Mouse (Mus musculus) forebrain, embryonic 10.5 days (tissue): ENCODE measurements around the gene Tmem123. TPM values are rescaled to one million over a fixed set of nuclear protein-coding genes. Genes with fewer than 3 reads are reported as not detected.

Source experiments
- DNase-seq: peaks from one replicate; pipeline ENCODE4 v3.0.0-alpha.2; 2017; ENCODE audit warnings: low spot score; ENCODE audit errors: extremely low spot score
- H3K27ac ChIP-seq: fragments of 300-500 bp; sonication (generic); 2 replicates; pipeline ENCODE4 v1.5.1; 2016; ENCODE audit warnings: mild to moderate bottlenecking
- H3K27me3 ChIP-seq: fragments of 300-500 bp; sonication (generic); 2 replicates; pipeline ENCODE4 v1.6.1; 2016; ENCODE audit warnings: mild to moderate bottlenecking; ENCODE audit not compliant: poor library complexity, severe bottlenecking
- H3K36me3 ChIP-seq: fragments of 300-500 bp; sonication (generic); replicated peaks from 2 replicates; pipeline ENCODE4 v1.6.1; 2016; ENCODE audit warnings: mild to moderate bottlenecking, moderate library complexity
- H3K4me1 ChIP-seq: fragments of 300-500 bp; sonication (generic); 2 replicates; pipeline ENCODE4 v1.6.1; 2016
- H3K4me3 ChIP-seq: fragments of 300-500 bp; sonication (generic); 2 replicates; pipeline ENCODE4 v1.5.1; 2016; ENCODE audit warnings: mild to moderate bottlenecking, moderate library complexity
- H3K9me3 ChIP-seq: fragments of 300-500 bp; sonication (generic); 2 replicates; pipeline ENCODE4 v1.6.1; 2016; ENCODE audit warnings: mild to moderate bottlenecking, moderate library complexity
- WGBS: fragments of 180-500 bp; shearing (Covaris S2); methylation state at CpG from one replicate; pipeline ENCODE4 v1.1.7; 2016; 5-methylcytosine and 5-hydroxymethylcytosine counted together
- polyA plus RNA-seq: library from polyadenylated mRNA; unstranded; fragments of >200 nt; fragmentation: Nextera tagmentation; extraction: Ambion mirVana; gene quantifications from 2 replicates; pipeline ENCODE4 v1.2.1, GENCODE M21; 2016

Tmem123 gene
- polyA plus RNA-seq, 1 experiment from 2014 or later, result 104 TPM

DNA sequence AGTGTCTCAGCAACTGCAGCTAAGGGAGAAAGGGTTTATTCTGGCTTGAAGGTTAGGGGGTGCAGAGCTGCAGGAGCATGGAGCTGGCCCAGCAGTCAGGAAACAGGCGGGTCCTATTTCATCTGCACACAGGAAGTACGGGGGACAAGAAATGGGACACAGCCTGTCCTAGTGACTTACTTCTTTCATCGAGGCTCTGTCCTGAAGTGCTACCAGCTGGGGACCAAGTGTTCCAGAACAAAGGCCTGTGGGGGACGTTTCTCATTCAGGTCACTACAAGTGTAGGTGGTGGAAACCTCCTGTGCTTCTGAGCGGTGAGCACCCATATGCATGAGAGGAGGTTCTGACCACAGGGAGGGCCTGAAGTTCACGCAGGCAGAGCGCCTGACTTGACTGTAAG is 14.9 kb downstream of the Tmem123 start:
- Histone ChIP-seq H3K4me1 (no peaks in the 10 kb centered on the region), H3K4me3 (no peak overlapping the region), H3K36me3 (peaks cover 55% of the 10 kb centered on the region), H3K9me3 (no peaks in the 10 kb centered on the region), H3K27ac (no peak overlapping the region), H3K27me3 (no peaks in the 10 kb centered on the region)
- 83% methylated on average over 7 of the region's 7 CpGs for WGBS
- DNase-seq, result no peak

DNA sequence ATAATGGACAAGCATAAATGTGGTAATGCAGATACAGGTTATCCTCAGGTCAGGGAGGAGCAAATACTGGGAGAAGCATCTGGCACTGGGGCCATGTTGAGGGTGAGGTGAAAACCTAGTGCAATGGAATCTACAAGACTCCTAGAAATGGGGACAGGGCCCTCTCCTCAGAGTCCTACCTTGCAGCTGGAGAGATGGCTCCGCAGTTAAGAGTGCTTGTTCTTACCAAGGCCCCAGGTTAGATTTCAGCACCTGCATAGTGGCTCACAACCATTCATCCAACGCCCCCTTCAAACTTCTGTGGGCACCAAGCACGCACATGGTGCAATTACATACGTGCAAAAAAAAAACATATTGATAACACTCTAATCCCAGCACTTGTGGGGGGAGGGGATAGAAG is 15.9 kb downstream of the Tmem123 start:
- Histone ChIP-seq H3K27me3 (no peaks in the 10 kb centered on the region), H3K9me3 (no peaks in the 10 kb centered on the region), H3K36me3 (peaks cover 55% of the 10 kb centered on the region), H3K27ac (no peak overlapping the region), H3K4me1 (0 out of 2 replicates have a peak, but pooled peaks cover 6% of the 10 kb centered on the region), H3K4me3 (no peak overlapping the region)
- whole genome bisulfite sequencing, result 92% methylated on average over 4 of the region's 4 CpGs
- no peak for DNase-seq

DNA sequence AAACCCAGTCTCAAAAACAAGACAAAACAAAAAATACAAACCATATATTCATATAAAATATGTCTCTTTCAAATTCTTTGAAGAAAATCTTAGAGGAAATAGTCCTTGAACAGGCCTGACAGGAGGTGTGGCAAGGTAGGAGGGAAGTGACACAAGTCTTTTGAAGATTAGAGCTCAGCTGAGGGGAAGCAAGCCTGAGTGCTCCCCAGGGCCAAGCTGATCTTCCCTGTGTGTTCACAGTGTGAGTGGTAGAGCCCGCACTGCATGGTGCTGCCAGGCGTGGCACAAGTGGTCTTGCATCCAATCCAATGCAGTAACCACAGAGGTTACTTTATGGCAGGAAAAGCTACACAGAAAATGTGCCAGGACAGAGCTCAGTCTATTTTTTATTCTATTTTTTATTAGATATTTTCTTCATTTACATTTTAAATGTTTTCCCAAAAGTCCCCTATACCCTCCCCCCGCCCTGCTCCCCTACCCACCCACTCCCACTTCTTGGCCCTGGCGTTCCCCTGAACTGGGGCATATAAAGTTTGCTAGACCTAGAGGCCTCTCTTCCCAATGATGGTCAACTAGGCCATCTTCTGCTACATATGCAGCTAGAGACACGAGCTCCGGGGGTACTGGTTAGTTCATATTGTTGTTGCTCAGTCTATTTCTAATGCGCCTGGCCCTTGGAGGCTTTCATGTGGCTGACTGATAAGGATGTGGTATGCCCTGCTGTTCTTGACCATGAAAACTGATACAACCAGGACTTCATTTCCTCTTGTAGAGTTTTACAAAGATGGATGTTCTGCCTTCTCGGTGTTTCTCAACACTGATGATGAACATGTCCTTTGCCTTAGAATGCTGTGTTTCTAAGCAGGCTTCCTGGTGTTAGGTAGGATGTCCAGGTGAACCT is 16.7 kb downstream of the Tmem123 start:
- H3K4me1 ChIP-seq, result 0 out of 2 replicates have a peak, but pooled peaks cover 7% of the 10 kb centered on the region
- no peak overlapping the region for H3K27ac ChIP-seq
- no peaks in the 10 kb centered on the region for H3K27me3 ChIP-seq
- WGBS, result 93% methylated on average over 8 of the region's 8 CpGs
- no peak overlapping the region for H3K4me3 ChIP-seq
- DNase-seq, result no peak
- no peaks in the 10 kb centered on the region for H3K9me3 ChIP-seq
- peaks cover 60% of the 10 kb centered on the region for H3K36me3 ChIP-seq

DNA sequence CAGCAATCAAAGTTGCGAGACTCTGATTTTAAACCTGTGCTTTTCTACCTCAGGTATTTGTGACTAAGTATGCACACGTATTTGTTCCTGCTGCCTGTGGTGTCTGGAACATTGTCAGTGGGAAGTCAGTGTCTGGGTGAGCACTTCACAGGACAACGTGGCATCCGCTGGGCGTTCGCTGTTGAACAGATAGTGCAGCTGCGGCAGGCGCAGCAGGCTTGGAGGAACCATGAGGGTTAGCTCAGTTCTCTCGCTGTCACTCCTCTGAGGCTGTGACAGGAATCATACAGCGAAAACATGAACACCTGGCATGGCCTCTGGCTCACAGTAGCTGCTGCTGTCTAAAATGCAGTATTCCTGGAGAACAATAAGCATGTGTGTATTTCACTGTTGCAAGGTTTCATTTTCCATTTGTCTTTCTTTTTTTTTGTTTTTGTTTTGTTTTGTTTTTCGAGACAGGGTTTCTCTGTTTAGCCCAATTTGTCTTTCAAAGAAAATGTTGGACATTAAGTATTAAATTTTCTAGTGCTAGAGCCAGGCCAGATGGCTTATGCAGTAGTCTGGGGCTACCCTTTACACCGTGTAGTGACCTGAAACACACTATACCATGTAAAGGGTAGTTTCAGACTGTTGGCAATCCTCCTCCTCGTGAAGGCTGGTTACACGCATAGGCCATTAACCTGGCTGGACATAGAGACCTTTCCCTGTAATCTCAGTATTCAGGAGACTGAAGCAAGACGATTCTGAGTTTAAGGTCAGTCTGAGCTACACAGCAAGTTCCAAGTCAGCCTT is 20.2 kb downstream of the Tmem123 start:
- peaks cover 11% of the 10 kb centered on the region for H3K4me1 ChIP-seq
- no peaks in the 10 kb centered on the region for H3K9me3 ChIP-seq
- WGBS, result 87% methylated on average over 15 of the region's 15 CpGs
- no peak overlapping the region for H3K4me3 ChIP-seq
- H3K27me3 ChIP-seq, result no peaks in the 10 kb centered on the region
- H3K27ac ChIP-seq, result no peak overlapping the region
- no peak for DNase-seq
- peaks cover 59% of the 10 kb centered on the region for H3K36me3 ChIP-seq

DNA sequence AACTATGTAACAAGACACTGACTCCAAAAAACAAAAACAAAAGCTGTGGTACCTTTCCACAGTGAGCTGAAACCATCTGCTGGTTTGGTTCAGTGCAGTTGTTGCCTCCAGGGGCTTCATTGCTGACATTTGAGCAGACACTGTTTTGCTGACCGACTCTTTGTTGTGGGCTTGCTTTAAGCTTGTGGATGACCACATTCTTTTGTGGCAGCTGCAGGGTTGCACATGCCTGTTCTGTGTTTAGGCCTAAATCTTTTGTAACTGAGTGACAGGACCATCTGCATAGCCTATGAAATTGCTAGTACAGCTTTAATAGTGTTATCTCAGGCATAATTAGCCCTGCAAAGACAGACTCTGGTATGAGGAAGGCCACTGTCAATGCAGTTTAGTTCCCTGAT is 20.8 kb downstream of the Tmem123 start:
- Histone ChIP-seq H3K27ac (no peak overlapping the region), H3K4me1 (peaks cover 11% of the 10 kb centered on the region), H3K9me3 (no peaks in the 10 kb centered on the region), H3K4me3 (no peak overlapping the region), H3K27me3 (no peaks in the 10 kb centered on the region), H3K36me3 (peaks cover 57% of the 10 kb centered on the region)
- DNase-seq, result no peak
- 56% methylated on average over 1 of the region's 1 CpGs for WGBS

DNA sequence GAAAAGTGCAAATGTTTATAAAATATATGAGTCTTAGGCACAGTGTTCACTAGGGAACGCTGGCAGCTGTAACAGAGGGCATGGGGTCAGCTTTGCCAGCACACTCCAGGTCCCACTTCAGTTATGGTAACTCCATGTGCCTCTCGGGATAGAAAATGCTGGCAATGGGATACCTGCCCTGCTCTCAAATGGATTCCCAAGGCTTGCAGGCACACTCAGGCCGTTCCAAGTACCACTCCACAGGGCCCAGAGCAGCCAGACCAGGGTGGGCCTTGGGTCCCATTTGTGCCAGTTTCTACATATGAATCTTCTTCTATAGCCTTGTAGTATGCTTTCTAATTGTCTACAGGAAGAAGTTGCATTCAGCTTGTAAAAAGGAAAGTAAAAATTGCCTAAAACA is 21.6 kb downstream of the Tmem123 start:
- peaks cover 11% of the 10 kb centered on the region for H3K4me1 ChIP-seq
- no peak overlapping the region for H3K4me3 ChIP-seq
- H3K36me3 ChIP-seq, result peaks cover 63% of the 10 kb centered on the region
- H3K27me3 ChIP-seq, result no peaks in the 10 kb centered on the region
- DNase-seq, result no peak
- H3K9me3 ChIP-seq, result no peaks in the 10 kb centered on the region
- H3K27ac ChIP-seq, result no peak overlapping the region
- WGBS, result 90% methylated on average over 3 of the region's 3 CpGs

DNA sequence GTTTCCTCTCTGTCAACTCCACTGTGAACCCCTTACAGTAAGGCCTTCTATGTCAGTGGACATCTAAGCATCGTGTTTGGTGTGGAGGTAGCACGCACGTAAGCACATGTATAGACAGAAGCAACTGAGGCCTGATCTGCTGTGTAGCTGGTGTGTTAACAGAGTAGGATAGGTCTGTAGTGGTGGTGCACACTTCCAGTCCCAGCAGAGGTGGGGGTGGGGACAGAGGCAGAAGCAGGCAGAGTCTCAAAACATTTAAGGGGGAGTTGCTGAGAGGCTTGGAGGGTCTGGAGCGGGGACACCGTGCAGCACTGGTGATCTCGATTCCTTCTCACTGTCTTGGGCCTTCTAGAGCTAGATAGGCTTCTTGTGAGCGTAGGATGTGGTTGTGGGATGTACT is 22.2 kb downstream of the Tmem123 start:
- peaks cover 11% of the 10 kb centered on the region for H3K4me1 ChIP-seq
- no peak for DNase-seq
- no peaks in the 10 kb centered on the region for H3K27me3 ChIP-seq
- H3K36me3 ChIP-seq, result peaks cover 67% of the 10 kb centered on the region
- 91% methylated on average over 7 of the region's 7 CpGs for WGBS
- H3K9me3 ChIP-seq, result no peaks in the 10 kb centered on the region
- H3K27ac ChIP-seq, result no peak overlapping the region
- H3K4me3 ChIP-seq, result no peak overlapping the region

DNA sequence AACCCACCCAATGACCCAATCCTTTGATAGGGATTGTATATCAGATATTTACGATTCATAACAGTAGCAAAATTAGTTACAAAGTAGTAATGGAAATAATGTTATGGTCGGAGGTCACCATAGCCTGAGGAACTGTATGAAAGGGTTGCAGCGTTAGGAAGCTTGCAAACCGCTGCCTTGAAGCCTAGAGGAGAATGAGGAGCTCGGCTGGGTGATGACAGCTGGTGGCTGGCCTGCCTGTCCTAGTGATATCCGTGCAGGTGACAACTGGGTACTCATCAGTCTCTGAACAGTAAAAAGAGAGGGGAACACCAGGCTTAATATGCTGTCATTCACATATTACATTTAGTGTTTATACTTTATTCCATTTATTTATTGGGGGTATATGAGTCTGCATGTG is 24.6 kb downstream of the Tmem123 start:
- no peak for DNase-seq
- H3K27me3 ChIP-seq, result no peaks in the 10 kb centered on the region
- H3K36me3 ChIP-seq, result peaks cover 70% of the 10 kb centered on the region
- peaks cover 11% of the 10 kb centered on the region for H3K4me1 ChIP-seq
- H3K9me3 ChIP-seq, result no peaks in the 10 kb centered on the region
- no peak overlapping the region for H3K4me3 ChIP-seq
- no peak overlapping the region for H3K27ac ChIP-seq
- 91% methylated on average over 6 of the region's 6 CpGs for WGBS

DNA sequence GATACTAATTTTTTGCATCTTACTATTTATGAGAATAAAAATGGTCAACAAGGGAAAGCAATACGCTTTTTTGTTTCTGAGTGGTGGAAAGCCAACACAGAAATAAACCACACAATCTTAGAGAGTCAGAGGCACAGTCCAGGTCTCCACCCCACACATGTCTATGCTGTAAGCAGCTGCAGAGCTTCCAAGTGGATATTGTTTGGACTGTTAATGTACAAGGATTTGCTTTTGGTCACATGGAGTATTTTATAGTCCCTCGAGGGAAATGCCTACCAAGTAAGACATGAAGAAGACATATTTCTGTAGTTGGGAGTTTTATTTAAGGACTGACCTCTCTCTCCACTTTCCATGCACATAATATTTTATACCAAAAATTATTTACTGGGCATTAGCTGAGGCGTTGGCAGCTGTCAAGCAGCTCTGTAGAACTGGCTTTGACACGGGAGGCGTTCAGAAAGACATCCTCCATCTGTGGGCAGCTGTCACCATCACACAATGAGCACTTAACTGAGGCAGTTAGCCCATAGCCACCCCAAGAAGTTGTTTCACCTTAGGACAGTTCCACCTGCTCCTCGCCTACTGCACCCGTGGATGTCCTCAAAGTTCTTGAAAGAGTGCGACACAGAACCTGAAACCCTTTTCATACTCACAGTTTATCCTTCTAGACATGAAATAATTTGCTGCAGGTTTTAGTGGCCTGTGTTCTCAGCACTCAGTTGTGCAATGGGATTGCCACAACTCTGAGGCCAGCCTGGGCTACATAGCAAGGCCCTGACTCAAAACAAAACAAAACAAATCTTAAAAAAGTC is 26.1 kb downstream of the Tmem123 start:
- no peak for DNase-seq
- Histone ChIP-seq H3K27ac (no peak overlapping the region), H3K9me3 (no peaks in the 10 kb centered on the region), H3K36me3 (peaks cover 70% of the 10 kb centered on the region), H3K4me3 (no peak overlapping the region), H3K4me1 (peaks cover 4% of the 10 kb centered on the region), H3K27me3 (no peaks in the 10 kb centered on the region)
- WGBS, result 92% methylated on average over 8 of the region's 8 CpGs

DNA sequence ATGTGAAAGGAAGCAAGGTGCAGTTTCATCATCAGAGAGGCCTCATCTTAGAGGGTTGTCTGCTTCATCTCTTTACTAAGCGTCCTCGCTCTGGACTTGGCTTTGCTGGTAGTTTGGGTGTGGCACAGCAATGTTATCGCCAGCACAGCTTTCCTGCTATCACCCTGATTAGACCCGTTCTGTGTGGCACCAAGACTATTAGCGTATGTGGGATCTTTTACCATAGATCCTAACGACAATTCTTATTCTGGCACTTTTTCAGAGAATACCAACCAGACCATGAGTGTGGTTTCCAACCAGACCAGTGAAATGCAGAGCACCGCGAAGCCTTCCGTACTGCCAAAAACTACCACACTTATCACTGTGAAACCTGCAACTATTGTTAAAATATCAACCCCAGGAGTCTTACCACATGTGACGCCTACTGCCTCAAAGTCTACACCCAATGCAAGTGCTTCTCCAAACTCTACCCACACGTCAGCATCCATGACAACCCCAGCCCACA is 26.8 kb downstream of the Tmem123 start:
- no peaks in the 10 kb centered on the region for H3K9me3 ChIP-seq
- H3K4me3 ChIP-seq, result no peak overlapping the region
- WGBS, result 95% methylated on average over 11 of the region's 11 CpGs
- H3K4me1 ChIP-seq, result peaks cover 4% of the 10 kb centered on the region
- H3K27me3 ChIP-seq, result no peaks in the 10 kb centered on the region
- no peak for DNase-seq
- H3K27ac ChIP-seq, result no peak overlapping the region
- peaks cover 66% of the 10 kb centered on the region for H3K36me3 ChIP-seq

DNA sequence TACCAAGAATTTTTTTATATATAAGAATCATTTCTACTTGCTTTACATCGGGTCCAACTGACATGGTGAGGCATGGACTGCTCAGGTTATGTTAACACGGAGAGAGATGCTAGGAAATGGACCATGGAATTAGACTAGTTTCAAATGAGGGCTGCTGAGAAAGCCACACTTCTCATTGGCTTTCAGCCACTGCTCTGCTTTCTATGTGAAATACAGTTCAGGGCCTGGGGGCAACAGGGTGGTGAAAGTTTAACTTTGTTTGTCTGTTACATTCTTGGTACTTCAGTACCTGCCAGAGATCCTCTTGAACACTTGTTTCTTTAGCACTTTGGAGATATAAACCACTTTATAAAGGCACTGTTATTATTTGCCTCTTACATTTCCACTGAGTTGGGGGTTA is 29.7 kb downstream of the Tmem123 start:
- DNase-seq, result no peak
- Histone ChIP-seq H3K36me3 (peaks cover 59% of the 10 kb centered on the region), H3K27ac (no peak overlapping the region), H3K4me1 (no peaks in the 10 kb centered on the region), H3K9me3 (no peaks in the 10 kb centered on the region), H3K4me3 (no peak overlapping the region), H3K27me3 (no peaks in the 10 kb centered on the region)
- WGBS, result 96% methylated on average over 2 of the region's 2 CpGs

DNA sequence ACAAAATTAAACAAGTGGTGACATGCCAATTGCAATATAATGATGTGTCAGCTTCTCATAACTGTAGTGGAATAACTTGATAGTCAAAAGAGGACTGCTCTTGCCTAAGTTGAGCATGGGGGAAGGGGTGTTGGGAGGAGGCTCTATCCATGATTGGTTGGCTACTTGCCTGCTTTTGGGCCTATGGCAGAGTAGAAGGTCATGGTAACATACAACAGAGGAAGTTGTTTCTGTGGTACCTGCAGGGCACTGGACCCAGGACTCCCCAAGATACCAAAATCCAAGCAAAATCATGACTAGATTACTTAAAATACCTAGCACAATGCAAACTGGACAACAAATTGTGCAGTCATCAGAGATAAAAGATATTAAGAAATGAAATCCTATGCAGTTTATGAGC is 31.7 kb downstream of the Tmem123 start:
- Histone ChIP-seq H3K36me3 (peaks cover 50% of the 10 kb centered on the region), H3K4me3 (no peak overlapping the region), H3K4me1 (no peaks in the 10 kb centered on the region), H3K9me3 (no peaks in the 10 kb centered on the region), H3K27me3 (no peaks in the 10 kb centered on the region), H3K27ac (no peak overlapping the region)
- no peak for DNase-seq
